Mouse (Mus musculus) megakaryocyte-erythroid progenitor cell, adult 5-6 weeks (primary cell): ENCODE measurements at regions not wholly inside any gene's neighbourhood (a gene's known extent, or its start where the extent isn't known, plus 50 kb on each side); places are given as distances from the start of the nearest gene placed in this dataset.
A peak's percentile ranks its signal among the peaks of the same experiment; 100 is the strongest.

Experiments used
- ATAC-seq: replicated peaks from 2 replicates; pipeline ENCODE4 v1.8.0; 2016; ENCODE audit warnings: mild to moderate bottlenecking, inconsistent platforms; ENCODE audit not compliant: severe bottlenecking, poor library complexity, low FRiP score, low TSS enrichment

- no peak for ATAC-seq
Observed at GRCm38 (mm10) chr15:25524189-25524588, 98.1 kb upstream of the Myo10 start.

GRCm38 (mm10) chr15:25525337-25525736 is 97.0 kb upstream of the Myo10 start:
- no peak for ATAC-seq

GRCm38 (mm10) chr15:25536451-25537334 is 85.6 kb upstream of the Myo10 start:
- ATAC-seq: peak; percentile 30; the same call in 1 of the 2 replicates

- ATAC-seq: no peak
Observed at GRCm38 (mm10) chr15:25539344-25540176, 82.8 kb upstream of the Myo10 start.

DNA sequence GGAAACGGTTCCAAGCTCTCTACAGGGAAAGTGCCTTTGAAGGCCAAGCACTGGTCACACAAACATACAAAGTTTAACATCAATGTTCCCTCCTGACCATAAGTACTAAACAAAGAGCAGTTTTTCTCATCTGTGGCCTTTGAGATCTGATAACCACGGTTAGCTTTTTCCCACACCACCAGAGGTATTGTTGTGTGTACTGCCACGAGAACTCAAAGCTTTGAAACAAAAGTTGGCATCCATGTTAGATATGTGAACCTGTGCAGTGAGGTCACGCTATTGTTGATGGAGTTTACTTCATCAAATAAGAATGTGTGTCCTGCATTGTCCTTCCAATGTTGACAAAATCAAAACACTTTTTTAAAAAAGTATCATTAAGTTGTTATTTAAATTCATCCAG is 79.9 kb upstream of the Myo10 start:
- no peak for ATAC-seq

DNA sequence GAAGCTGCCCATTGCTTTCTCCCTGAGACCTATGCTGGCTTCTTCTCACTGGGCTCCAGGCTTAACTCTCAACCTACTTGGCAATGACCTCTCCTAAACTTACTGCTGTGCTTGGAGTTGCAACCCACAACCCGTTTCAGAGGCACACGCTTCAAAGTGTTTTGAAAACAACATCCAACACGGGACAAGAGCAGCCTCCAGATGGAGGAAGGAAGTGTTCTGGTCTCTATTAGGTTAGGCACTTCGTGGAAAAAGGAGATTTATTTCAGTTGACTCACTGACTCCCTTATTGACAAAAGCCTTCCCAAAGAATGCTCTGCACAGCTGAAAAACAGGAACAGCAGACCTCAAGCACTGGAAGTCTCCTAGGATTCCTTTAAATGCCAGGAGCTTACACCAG is 76.1 kb upstream of the Myo10 start:
- ATAC-seq: no peak

- no peak for ATAC-seq
Observed at GRCm38 (mm10) chr15:25550269-25551054, 71.9 kb upstream of the Myo10 start.

DNA sequence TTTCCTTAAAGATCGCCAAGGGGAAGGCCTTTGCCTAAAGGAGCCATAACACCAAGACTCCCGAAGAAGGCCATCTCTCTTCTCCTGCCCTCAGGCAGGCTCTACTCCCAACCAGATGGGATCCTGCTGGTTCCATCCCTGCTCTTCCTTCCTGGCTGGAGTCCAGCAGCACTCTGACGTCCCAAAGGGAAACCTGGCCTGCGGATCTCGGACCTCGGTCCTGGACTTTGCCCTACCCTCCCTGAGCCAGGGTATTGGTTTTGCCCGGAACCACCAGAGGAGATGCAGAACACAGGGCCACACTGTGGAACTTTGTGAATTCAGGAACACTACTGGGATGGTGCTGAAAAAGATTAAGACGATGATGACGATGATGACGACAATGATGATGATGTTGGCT is 67.4 kb upstream of the Myo10 start:
- no peak for ATAC-seq

GRCm38 (mm10) chr15:25555852-25556251 is 66.5 kb upstream of the Myo10 start:
- ATAC-seq: no peak

GRCm38 (mm10) chr15:25557566-25557965 is 64.8 kb upstream of the Myo10 start:
- no peak for ATAC-seq

- no peak for ATAC-seq
Observed at GRCm38 (mm10) chr15:25558240-25558639, 64.1 kb upstream of the Myo10 start.

- ATAC-seq: no peak
Observed at GRCm38 (mm10) chr15:25563641-25564040, 58.7 kb upstream of the Myo10 start.

- ATAC-seq: no peak; the same call in 1 of the 2 replicates
Observed at GRCm38 (mm10) chr15:25572495-25572894, 49.8 kb upstream of the Myo10 start.
